Mouse (Mus musculus) CH12.LX (cell line): ENCODE measurements around the gene Gcnt2.

ENCODE experiments used
- CHD1 ChIP-seq: IDR thresholded peaks from 2 replicates; pipeline ENCODE4 v1.6.1; 2012; ENCODE audit warnings: low read depth, low read length, improper control_type of control experiment, inconsistent platforms
- CTCF ChIP-seq, 2 experiments: IDR thresholded peaks in 1 of 2; conservative IDR thresholded peaks in 1 of 2; 2 replicates each; pipeline ENCODE4 v1.5.1; 2011 to 2012; ENCODE audit warnings: low read depth in 2 of 2, low read length in 2 of 2, improper control_type of control experiment in 1 of 2, inconsistent platforms in 1 of 2, mild to moderate bottlenecking in 1 of 2, moderate library complexity in 1 of 2
- ELF1 ChIP-seq: IDR thresholded peaks from 2 replicates; pipeline ENCODE4 v1.6.1; 2014; ENCODE audit warnings: low read depth, mild to moderate bottlenecking, inconsistent platforms, low read length, improper control_type of control experiment
- HCFC1 ChIP-seq: IDR thresholded peaks from 2 replicates; pipeline ENCODE4 v1.6.1; 2012; ENCODE audit warnings: low read depth, mild to moderate bottlenecking, inconsistent platforms, low read length, improper control_type of control experiment
- JUN ChIP-seq: IDR thresholded peaks from 2 replicates; pipeline ENCODE4 v1.6.1; 2011; ENCODE audit warnings: low read depth, mild to moderate bottlenecking, low read length, improper control_type of control experiment, moderate library complexity; ENCODE audit not compliant: insufficient read depth
- MAFK ChIP-seq: IDR thresholded peaks from 2 replicates; pipeline ENCODE4 v1.6.1; 2011; ENCODE audit warnings: low read length, improper control_type of control experiment; ENCODE audit not compliant: insufficient replicate concordance
- MAX ChIP-seq: IDR thresholded peaks from 2 replicates; pipeline ENCODE4 v1.6.1; 2011; ENCODE audit warnings: low read length, improper control_type of control experiment
- MEF2A ChIP-seq: IDR thresholded peaks from 2 replicates; pipeline ENCODE4 v1.6.1; 2014; ENCODE audit warnings: low read depth, mild to moderate bottlenecking, inconsistent platforms, low read length, improper control_type of control experiment, borderline replicate concordance
- POLR2A ChIP-seq: IDR thresholded peaks from 2 replicates; pipeline ENCODE4 v1.6.1; 2011; ENCODE audit warnings: low read depth, mild to moderate bottlenecking, improper control_type of control experiment, low read length
- RCOR1 ChIP-seq: conservative IDR thresholded peaks from 2 replicates; pipeline ENCODE4 v1.6.1; 2012; ENCODE audit warnings: low read depth, mild to moderate bottlenecking, inconsistent platforms, low read length, improper control_type of control experiment
- USF1 ChIP-seq: IDR thresholded peaks from 2 replicates; pipeline ENCODE4 v1.6.1; 2014; ENCODE audit warnings: low read depth, mild to moderate bottlenecking, inconsistent platforms, low read length, improper control_type of control experiment
- ZNF384 ChIP-seq: IDR thresholded peaks from 2 replicates; pipeline ENCODE4 v1.6.1; 2012; ENCODE audit warnings: low read depth, low read length, improper control_type of control experiment, inconsistent platforms

- TF ChIP-seq MEF2A (no peak), CTCF (conservative IDR thresholded peaks at IDR 0.05 in 1 of 2, IDR thresholded peaks at IDR 0.05 in 1 of 2; ENCODE audit: low read depth in 2 of 2, low read length in 2 of 2) (no peak), CHD1 (no peak), POLR2A (no peak), JUN (no peak), MAX (no peak), RCOR1 (no peak), MAFK (no peak), HCFC1 (no peak), ZNF384 (no peak), ELF1 (no peak), USF1 (no peak)
Measured at GRCm38 (mm10) chr13:40907274-40907673, 47.7 kb downstream of the Gcnt2 start.
